Mouse (Mus musculus) naive thymus-derived CD4-positive, alpha-beta T cell, adult 2 months (primary cell): ENCODE results near the gene Trpt1.

Experiments
- DNase-seq: peaks from one replicate; pipeline ENCODE4 v3.0.0-alpha.2; 2011; ENCODE audit warnings: low read depth

Trpt1 gene

GRCm38 (mm10) chr19:7044706-7045105 lies 48.8 kb downstream of the Trpt1 start:
- no peak for DNase-seq
